Mouse (Mus musculus): ENCODE results near the gene Rgs19.

Gene Rgs19

GRCm38 (mm10) chr2:181683381-181683780 is 10.4 kb downstream of the Rgs19 start:
- DNase-seq (ENCODE audit: low spot score in 2 of 2), result no peak

DNA sequence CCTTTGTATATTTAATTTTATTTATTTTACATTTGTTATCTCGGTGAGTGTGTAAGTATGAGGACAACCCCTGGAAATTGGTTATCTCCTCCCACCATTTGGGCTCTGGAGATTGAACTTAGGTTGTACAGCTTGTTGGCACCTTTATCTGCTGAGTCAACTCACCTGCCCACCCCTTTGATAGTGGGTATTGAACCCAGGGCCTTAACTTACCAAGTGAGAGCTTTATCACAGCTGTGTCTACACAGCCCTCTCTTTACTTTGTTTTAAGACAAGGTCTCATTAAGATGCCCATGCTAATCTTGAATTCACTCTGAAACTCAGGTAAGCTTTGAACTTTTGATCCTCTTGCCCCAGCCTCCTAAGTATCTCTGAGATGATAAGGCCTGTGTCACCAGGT is 11.8 kb downstream of the Rgs19 start:
- DNase-seq (ENCODE audit: low spot score in 2 of 2), result no peak

DNA sequence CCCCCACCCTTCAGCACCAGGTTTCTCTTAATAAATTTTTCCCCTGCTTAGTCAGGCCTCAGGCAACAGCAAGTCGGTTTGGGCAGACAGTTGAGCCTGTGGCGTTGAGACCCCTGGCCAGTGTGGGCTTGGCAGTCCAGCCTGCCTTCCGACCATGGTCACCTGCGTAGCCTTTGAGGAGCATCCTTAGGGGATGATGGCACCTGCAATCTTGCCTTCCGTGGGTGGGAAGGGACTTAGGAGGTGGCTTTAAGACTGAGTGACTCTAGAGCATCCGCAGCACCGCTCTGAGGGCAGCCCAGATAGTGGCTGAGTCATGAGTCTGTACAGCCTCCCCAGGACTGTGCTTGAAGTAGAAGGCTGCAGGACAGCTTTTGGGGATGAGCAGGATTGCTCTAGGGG is 13.1 kb downstream of the Rgs19 start:
- DNase-seq (ENCODE audit: low spot score in 2 of 2), result no peak

- DNase-seq (ENCODE audit: low spot score in 2 of 2), result peak; percentile 66 to 72
These were observed 13.6 kb downstream of the Rgs19 start, which contains the start of gene Tcea2 for GRCm38 (mm10) chr2:181679951-181680715. Gene Tcea2, plus strand, starts transcription at chr2:181680310.

GRCm38 (mm10) chr2:181678780-181679179 is 15.0 kb downstream of the Rgs19 start:
- peak; percentile 66 to 77 for DNase-seq (ENCODE audit: low spot score in 2 of 2)

DNA sequence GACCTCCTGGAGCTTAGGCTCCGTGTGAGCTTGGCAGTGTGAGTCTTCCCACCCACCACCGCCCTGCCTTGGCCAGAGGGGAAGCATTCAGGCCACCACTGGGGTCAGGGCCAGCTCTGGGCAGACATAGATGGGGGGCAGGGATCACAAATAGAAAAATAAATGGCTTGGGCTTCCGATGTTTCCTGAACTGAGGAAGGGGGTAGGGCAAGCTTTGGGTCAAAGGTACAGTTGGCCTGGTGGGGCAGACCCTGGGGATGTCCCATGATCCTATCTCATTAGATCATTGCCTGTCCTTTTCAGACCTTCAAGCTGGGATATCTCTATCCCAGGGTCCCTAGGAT is 16.1 kb downstream of the Rgs19 start:
- DNase-seq (ENCODE audit: low spot score in 2 of 2), result no peak

GRCm38 (mm10) chr2:181677096-181677754 is 16.6 kb downstream of the Rgs19 start:
- peak in 1 of 2 experiments; percentile 46 for DNase-seq (ENCODE audit: low spot score in 2 of 2)

GRCm38 (mm10) chr2:181676424-181676823 is 17.4 kb downstream of the Rgs19 start:
- no peak for DNase-seq (ENCODE audit: low spot score in 2 of 2)

- peak; percentile 40 to 73 for DNase-seq (ENCODE audit: low spot score in 2 of 2)
These were observed 18.3 kb downstream of the Rgs19 start for GRCm38 (mm10) chr2:181675454-181675853.

GRCm38 (mm10) chr2:181674934-181675333 is 18.8 kb downstream of the Rgs19 start:
- no peak for DNase-seq (ENCODE audit: low spot score in 2 of 2)

DNA sequence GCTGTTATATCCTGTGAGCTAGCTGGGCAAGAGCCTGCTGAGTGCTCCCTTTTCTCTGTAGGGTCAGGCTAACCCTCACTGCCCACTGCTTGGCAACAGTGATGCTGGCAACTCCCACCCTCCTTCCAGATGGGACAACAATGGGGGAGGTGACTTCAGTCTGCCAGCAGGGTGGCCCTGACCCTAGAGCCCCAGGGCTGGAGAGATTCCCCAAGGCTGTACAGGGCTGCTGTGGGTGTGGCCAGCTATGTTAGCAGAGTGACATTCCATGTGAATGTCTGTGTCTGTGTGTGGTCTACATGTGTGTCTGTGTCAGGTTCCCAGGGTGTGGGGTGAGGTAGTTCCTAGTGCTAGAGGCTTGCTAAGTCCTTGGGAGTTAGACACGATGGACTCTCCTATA is 20.3 kb downstream of the Rgs19 start:
- DNase-seq (ENCODE audit: low spot score in 2 of 2), result no peak

- no peak for DNase-seq (ENCODE audit: low spot score in 2 of 2)
These were observed 21.8 kb downstream of the Rgs19 start for GRCm38 (mm10) chr2:181671984-181672383.

DNA sequence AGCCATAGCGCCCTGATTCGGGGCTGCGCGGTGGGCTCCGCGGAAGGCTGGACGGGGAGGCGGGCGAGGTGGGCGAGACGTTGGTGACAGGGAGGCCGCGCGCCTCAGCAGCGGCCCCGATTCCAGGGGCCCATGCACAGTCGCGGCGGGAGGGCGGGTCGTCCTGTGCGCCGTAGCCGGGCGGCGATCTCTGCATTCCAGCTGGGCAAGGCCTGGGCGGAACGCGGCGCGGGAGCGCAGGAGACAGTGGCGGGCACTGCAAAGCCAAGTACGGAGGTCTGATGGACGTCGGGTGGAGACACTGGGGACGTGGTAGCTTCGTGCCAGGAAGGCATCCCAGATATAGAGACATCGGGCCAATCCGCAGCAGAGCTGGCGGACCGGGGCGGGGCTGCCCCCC is 22.5 kb downstream of the Rgs19 start, which contains the start of gene Sox18:
Sox18 (minus strand) TSS at position 315 of the 400 bp plus-strand sequence.
- DNase-seq (ENCODE audit: low spot score in 2 of 2), result peak in 1 of 2 experiments; percentile 41

- no peak for DNase-seq (ENCODE audit: low spot score in 2 of 2)
These were observed 22.9 kb downstream of the Rgs19 start for GRCm38 (mm10) chr2:181670913-181671311.

DNA sequence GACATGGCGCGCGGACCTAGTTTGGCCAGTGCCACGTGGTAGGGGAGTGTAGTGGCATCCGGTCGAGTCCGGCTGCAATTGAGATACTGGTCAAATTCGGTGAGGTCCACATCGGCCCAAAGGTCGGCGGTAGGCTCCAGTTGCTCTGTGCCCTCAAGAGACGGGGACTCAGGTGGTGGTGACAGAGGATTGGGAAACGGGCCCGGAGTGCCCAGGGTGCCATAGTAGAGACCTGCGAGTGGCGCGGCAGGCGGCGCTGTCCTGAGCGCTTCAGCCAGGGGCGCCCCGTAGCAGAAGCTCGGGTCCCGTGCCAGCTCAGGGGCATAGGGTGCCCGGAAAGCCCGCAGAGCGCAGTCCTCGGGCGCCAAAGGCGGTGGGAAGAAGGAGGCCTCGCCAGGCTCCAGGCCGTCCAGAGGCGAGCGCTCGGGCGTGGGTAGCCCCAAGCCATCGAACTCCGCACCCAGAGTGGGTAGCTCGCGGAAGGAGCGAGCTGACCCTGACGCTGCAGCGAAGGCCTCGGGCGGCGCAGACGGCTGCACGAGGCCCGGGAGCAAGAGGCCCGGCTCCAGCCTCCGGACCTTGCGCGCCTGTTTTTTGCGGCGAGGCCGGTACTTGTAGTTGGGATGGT is 23.4 kb downstream of the Rgs19 start:
- DNase-seq (ENCODE audit: low spot score in 2 of 2), result no peak

DNA sequence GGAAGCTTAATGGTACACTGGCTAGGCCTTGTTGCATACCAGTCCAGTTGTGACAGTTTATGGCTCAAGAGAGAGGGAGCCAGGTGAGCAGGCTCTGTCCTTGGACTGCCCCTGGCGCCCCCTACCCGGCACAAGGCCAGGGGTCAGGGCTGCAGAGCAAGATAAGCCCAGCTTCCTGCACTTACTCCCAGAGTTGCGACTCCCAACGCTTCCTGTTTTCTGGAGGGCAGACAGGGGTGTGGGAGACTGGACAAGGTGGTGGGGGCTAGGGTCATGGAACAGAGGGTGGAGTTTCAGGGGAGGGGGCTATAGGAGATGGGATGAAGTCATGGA is 30.5 kb downstream of the Rgs19 start:
- DNase-seq (ENCODE audit: low spot score in 2 of 2), result peak in 1 of 2 experiments; percentile 37

DNA sequence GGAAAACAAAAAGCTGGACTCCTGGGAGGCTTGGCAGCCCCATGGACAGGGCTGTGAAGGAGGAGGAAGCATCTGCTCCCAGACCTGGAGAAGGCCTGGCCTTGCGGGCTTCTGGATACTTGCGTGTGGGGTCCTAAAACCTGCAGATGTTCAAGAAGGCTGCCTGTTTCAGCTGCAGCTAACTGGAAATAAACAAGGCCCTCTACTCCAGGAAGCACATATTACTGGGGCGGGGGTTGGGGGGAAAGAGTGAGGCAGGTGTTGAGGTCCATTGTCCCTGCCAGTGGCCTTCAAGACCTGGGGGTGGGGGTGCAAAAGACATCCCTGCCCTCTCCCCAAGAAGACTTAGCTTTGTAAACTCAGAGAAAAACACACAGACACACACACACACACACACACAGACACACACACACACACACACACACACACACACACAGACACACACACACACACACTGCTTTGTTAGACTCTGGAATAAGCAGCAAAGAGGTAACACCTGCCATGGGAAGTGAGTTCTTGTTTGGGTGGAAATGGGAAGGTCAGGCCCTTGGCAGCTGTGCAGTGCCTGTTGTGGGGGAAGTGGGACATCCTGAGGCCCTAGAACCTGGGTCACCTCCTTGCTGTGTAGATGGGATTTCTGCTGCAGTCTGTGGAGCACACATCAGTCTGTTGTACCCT is 31.0 kb downstream of the Rgs19 start:
- no peak for DNase-seq (ENCODE audit: low spot score in 2 of 2)

GRCm38 (mm10) chr2:181659609-181660055 is 34.1 kb downstream of the Rgs19 start:
- peak; percentile 57 to 84 for DNase-seq (ENCODE audit: low spot score in 2 of 2)

DNA sequence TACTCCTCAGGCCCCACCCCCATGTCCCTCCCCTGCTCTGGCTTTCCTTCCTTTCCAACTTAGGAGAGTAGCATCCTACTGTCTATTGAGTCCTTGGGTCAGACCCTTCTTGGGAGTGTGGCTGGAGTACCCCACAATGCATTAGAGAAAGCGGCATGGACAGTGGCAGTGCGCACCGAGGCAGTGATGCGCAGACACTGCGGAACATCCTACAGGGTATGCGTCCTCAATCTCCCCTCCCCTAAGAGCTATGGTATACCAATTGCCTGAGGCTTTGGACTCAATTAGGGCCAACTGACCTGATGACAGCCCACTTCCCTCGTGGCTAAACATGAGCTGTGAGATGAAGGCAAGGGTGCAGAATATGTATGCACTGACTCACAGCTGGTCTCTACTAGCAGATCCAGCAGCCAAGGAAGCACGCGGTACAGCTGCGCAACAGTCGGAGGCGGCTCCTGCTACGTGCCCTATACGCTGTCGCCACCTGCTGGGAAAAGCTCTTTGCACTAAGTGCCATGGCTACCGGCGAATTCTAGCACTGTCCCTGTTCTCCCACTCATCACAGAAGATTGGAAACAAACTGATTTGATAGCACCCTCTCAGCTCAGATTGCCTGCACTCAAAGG is 34.7 kb downstream of the Rgs19 start:
- peak in 1 of 2 experiments; percentile 46 for DNase-seq (ENCODE audit: low spot score in 2 of 2)

DNA sequence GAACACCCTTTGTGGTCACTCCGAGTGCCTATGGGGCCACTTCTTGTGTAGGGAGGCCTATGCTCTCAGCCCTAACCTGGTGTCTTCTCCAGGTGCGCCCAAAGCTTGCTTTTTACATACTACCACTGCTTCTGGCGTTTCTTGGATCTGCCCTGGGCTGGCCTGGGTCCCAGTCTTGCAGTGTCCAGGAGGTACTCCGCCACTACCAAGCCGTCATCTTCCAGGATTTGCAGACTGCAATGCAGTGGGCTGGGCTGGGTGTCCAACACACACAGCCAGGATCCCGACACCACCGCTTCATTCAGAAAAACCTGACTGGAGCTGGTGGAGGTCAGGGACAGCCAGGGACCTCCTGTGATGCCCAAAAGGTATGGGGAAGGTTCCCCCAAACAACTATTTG is 35.2 kb downstream of the Rgs19 start:
- no peak for DNase-seq (ENCODE audit: low spot score in 2 of 2)

DNA sequence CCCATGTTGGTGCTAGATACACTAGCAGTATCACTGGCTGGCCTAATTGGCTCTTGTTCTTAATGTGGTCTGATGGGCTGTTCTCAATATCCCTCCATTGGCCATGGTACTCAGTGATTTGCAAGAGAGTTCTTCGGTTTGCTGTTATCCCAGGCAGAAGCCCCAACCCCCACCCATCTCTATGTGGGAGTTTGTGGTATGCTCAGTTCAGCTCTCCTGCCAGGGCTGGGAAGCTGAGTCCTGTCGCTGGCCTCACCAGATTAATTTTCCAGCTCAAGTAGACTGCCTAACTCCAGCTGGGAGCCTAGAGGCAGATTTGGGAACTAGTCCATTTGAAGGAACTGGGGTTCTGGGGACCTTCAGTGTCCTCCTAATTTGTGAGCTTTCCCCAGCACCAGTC is 36.3 kb downstream of the Rgs19 start:
- DNase-seq (ENCODE audit: low spot score in 2 of 2), result no peak

- DNase-seq (ENCODE audit: low spot score in 2 of 2), result no peak
These were observed 37.0 kb downstream of the Rgs19 start, which contains the start of gene Gm29797 for GRCm38 (mm10) chr2:181656734-181657133. Gene Gm29797, plus strand, starts transcription at chr2:181657034.
